Mouse (Mus musculus): Measurements from ENCODE around the gene Gne.

DNA sequence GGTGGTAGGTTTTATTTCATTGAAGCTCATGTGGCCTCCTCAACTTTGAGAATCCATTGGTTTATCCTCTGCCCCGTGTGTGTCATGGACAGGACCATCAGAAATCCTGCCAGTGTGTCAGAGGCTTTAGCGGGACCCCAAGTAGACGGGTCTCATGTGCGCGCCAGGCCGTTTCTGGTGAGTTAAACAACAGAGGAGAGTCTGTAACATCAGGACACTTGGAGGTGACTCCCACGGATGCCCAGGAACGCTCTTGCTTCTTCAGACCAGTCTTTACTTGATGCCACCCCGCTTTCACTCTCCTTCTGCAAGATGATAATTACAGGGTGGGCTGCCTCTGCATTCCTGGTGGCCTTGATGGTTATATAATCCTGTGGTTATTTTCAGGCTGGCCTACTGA, 60.3 kb downstream of the Gne start:
- TF ChIP-seq CTCF (IDR thresholded peaks at IDR 0.05; ENCODE audit: low read depth, low read length) = no peak
- no peak for TF ChIP-seq POLR2A (IDR thresholded peaks at IDR 0.05; ENCODE audit: extremely low read depth, insufficient read depth, low read length)

Measured in liver, adult 2 months (tissue).